15 mouse cellular contexts compared by ENCODE assay signal in genomic region chr3:55011681-55012080, GRCm38 (mm10). TPM values are rescaled to one million over a fixed set of nuclear protein-coding genes. Genes with fewer than 3 reads are reported as not detected.
DNase-seq lines count a peak whose midpoint lies in the region; ATAC-seq and TF ChIP-seq lines count a peak whose summit lies in the region.
"Had no signal": no experiment of that assay in that cellular context is flagged by ENCODE, and none has a peak within 500 bp of the region (broad histone marks: within the 10 kb centered on the region; RNA-seq: fewer than 3 reads in every experiment).

No protein-coding gene starts in this region.

- no peak overlapping the region for H3K4me3 ChIP-seq in hindbrain, embryonic 11.5 days (ENCODE audit: low read depth, low read length)
- H3K4me3 ChIP-seq in hindbrain, embryonic 14.5 days (replicated peaks; ENCODE audit: low read length): no peak overlapping the region
- no peak overlapping the region for H3K4me3 ChIP-seq in embryonic facial prominence, embryonic 10.5 days
- H3K4me3 ChIP-seq in stomach, postnatal 0 days (ENCODE audit: low read depth, low read length): no peak overlapping the region
- H3K4me3 ChIP-seq: hindbrain, embryonic 15.5 days; limb, embryonic 13.5 days; neural tube, embryonic 12.5 days; stomach, embryonic 15.5 days had no signal

- no peak for TF ChIP-seq CTCF in stomach, postnatal 0 days (IDR thresholded peaks at IDR 0.05; ENCODE audit: low read depth)

- DNase-seq in hindbrain, embryonic 11.5 days (ENCODE audit: low spot score): peak; percentile 58
- DNase-seq in hindbrain, embryonic 14.5 days (ENCODE audit: low spot score): no peak
- DNase-seq in ovary, postnatal 36 days (ENCODE audit: low spot score): peak; percentile 5
- no peak for DNase-seq in ovary, adult 18-20 months (ENCODE audit: low spot score)
- DNase-seq in embryonic facial prominence, embryonic 10.5 days (ENCODE audit: low spot score): peak; percentile 57
- peak; percentile 31 for DNase-seq in stomach, postnatal 0 days (ENCODE audit: low spot score)
- no peak for DNase-seq in left cerebral cortex, postnatal 4 days
- no peak for DNase-seq in layer of hippocampus, adult 11-12 months (ENCODE audit: low spot score)

- no peaks in the 10 kb centered on the region for H3K9me3 ChIP-seq in hindbrain, embryonic 11.5 days (ENCODE audit: control insufficient read depth, low read length)
- no peaks in the 10 kb centered on the region for H3K9me3 ChIP-seq in hindbrain, embryonic 14.5 days (ENCODE audit: control insufficient read depth, low read length)
- no peaks in the 10 kb centered on the region for H3K9me3 ChIP-seq in embryonic facial prominence, embryonic 10.5 days
- no peaks in the 10 kb centered on the region for H3K9me3 ChIP-seq in stomach, postnatal 0 days (ENCODE audit: control insufficient read depth, low read length)
- H3K9me3 ChIP-seq: hindbrain, embryonic 15.5 days; limb, embryonic 13.5 days; neural tube, embryonic 12.5 days; stomach, embryonic 15.5 days had no signal

- no peaks in the 10 kb centered on the region for H3K27me3 ChIP-seq in hindbrain, embryonic 11.5 days (ENCODE audit: control insufficient read depth, insufficient read depth, low read length)
- no peaks in the 10 kb centered on the region for H3K27me3 ChIP-seq in hindbrain, embryonic 14.5 days (ENCODE audit: control insufficient read depth, insufficient read depth, low read length)
- no peaks in the 10 kb centered on the region for H3K27me3 ChIP-seq in embryonic facial prominence, embryonic 10.5 days (replicated peaks; ENCODE audit: low read depth, poor library complexity, severe bottlenecking)
- H3K27me3 ChIP-seq in stomach, postnatal 0 days (ENCODE audit: control insufficient read depth, insufficient read depth, low read length): no peaks in the 10 kb centered on the region
- H3K27me3 ChIP-seq: hindbrain, embryonic 15.5 days; neural tube, embryonic 12.5 days; stomach, embryonic 15.5 days had no signal

- no peak overlapping the region for H3K9ac ChIP-seq in hindbrain, embryonic 11.5 days (ENCODE audit: low read depth, low read length)
- no peak overlapping the region for H3K9ac ChIP-seq in hindbrain, embryonic 14.5 days
- H3K9ac ChIP-seq in stomach, postnatal 0 days (ENCODE audit: low read length): no peak overlapping the region
- H3K9ac ChIP-seq: hindbrain, embryonic 15.5 days; limb, embryonic 13.5 days; neural tube, embryonic 12.5 days; stomach, embryonic 15.5 days had no signal

- no peaks in the 10 kb centered on the region for H3K36me3 ChIP-seq in hindbrain, embryonic 11.5 days (ENCODE audit: control insufficient read depth, insufficient read depth, low read length)
- H3K36me3 ChIP-seq in hindbrain, embryonic 14.5 days (replicated peaks; ENCODE audit: control insufficient read depth, insufficient read depth): no peaks in the 10 kb centered on the region
- no peaks in the 10 kb centered on the region for H3K36me3 ChIP-seq in embryonic facial prominence, embryonic 10.5 days (replicated peaks)
- H3K36me3 ChIP-seq in stomach, postnatal 0 days (ENCODE audit: control insufficient read depth, insufficient read depth, low read length): no peaks in the 10 kb centered on the region
- H3K36me3 ChIP-seq: hindbrain, embryonic 15.5 days; limb, embryonic 13.5 days; neural tube, embryonic 12.5 days; stomach, embryonic 15.5 days had no signal

- TF ChIP-seq EP300 in stomach, postnatal 0 days (optimal IDR thresholded peaks at IDR 0.05): no peak

- intact Hi-C loops in left cerebral cortex, postnatal 4 days (cut with DNase I): no loop called here

- no peak for ATAC-seq in hindbrain, embryonic 11.5 days (ENCODE audit: low FRiP score)
- ATAC-seq in hindbrain, embryonic 14.5 days (ENCODE audit: low FRiP score): no peak
- ATAC-seq in stomach, postnatal 0 days (ENCODE audit: low FRiP score, low TSS enrichment): no peak
- ATAC-seq: activated CD4-positive, CD25-positive, alpha-beta regulatory T cell, adult 4 months; forebrain, embryonic 14.5 days had no signal

- H3K4me2 ChIP-seq in hindbrain, embryonic 11.5 days (replicated peaks; ENCODE audit: low read depth, low read length): no peak overlapping the region
- no peak overlapping the region for H3K4me2 ChIP-seq in hindbrain, embryonic 14.5 days (replicated peaks)
- H3K4me2 ChIP-seq in stomach, postnatal 0 days (replicated peaks; ENCODE audit: low read depth): no peak overlapping the region
- H3K4me2 ChIP-seq: hindbrain, embryonic 15.5 days; limb, embryonic 13.5 days; neural tube, embryonic 12.5 days; stomach, embryonic 15.5 days had no signal

- H3K27ac ChIP-seq in hindbrain, embryonic 11.5 days (ENCODE audit: low read depth, low read length): no peak overlapping the region
- no peak overlapping the region for H3K27ac ChIP-seq in hindbrain, embryonic 14.5 days
- no peak overlapping the region for H3K27ac ChIP-seq in embryonic facial prominence, embryonic 10.5 days (replicated peaks)
- H3K27ac ChIP-seq in stomach, postnatal 0 days (replicated peaks): no peak overlapping the region
- H3K27ac ChIP-seq: hindbrain, embryonic 15.5 days; limb, embryonic 13.5 days; neural tube, embryonic 12.5 days; stomach, embryonic 15.5 days had no signal

- WGBS in hindbrain, embryonic 11.5 days: 30% methylated on average over 7 of the region's 7 CpGs
- WGBS in hindbrain, embryonic 14.5 days: 36% methylated on average over 7 of the region's 7 CpGs
- 31% methylated on average over 7 of the region's 7 CpGs for WGBS in embryonic facial prominence, embryonic 10.5 days
- WGBS in stomach, postnatal 0 days: 22% methylated on average over 7 of the region's 7 CpGs

- H3K4me1 ChIP-seq in hindbrain, embryonic 11.5 days (replicated peaks; ENCODE audit: control insufficient read depth, insufficient read depth, low read length): no peaks in the 10 kb centered on the region
- peaks cover 4% of the 10 kb centered on the region; the same call in 1 of the 2 replicates for H3K4me1 ChIP-seq in hindbrain, embryonic 14.5 days (replicated peaks; ENCODE audit: control insufficient read depth, insufficient read depth, low read length)
- 0 out of 2 replicates have a peak, but pooled peaks cover 5% of the 10 kb centered on the region for H3K4me1 ChIP-seq in embryonic facial prominence, embryonic 10.5 days
- no peaks in the 10 kb centered on the region for H3K4me1 ChIP-seq in stomach, postnatal 0 days (replicated peaks; ENCODE audit: control insufficient read depth, insufficient read depth)
- H3K4me1 ChIP-seq: hindbrain, embryonic 15.5 days; limb, embryonic 13.5 days; neural tube, embryonic 12.5 days; stomach, embryonic 15.5 days had no signal

RNA-seq across cellular contexts. Expression of gene Ccna1, which starts 43.6 kb away (rescaled TPM):
- 1.6 and 3.7 TPM in 2 replicates for polyA plus RNA-seq in hindbrain, embryonic 11.5 days (2014; fragmentation: Nextera tagmentation; extraction: Ambion mirVana)
- 1.5 and 1.7 TPM in 2 replicates for polyA plus RNA-seq in hindbrain, embryonic 14.5 days (2014; fragmentation: Nextera tagmentation; extraction: Ambion mirVana)
- polyA plus RNA-seq in embryonic facial prominence, embryonic 10.5 days (2016; fragmentation: Nextera tagmentation; extraction: Ambion mirVana): 1.4 and 1.9 TPM in 2 replicates
- 0.32 and 0.67 TPM in 2 replicates for polyA plus RNA-seq in stomach, postnatal 0 days (2015; fragmentation: Nextera tagmentation; extraction: Ambion mirVana)
- 1 to 10 TPM; 2.4 to 3.1 TPM for total RNA-seq in left cerebral cortex, postnatal 4 days (2021)
- total RNA-seq: CH12.LX had no signal
- polyA plus RNA-seq: activated CD4-positive, CD25-positive, alpha-beta regulatory T cell, adult 4 months had no signal

Comparison
In these comparisons a context has a peak if more than half of its experiments do, and no peak if none do; other contexts are left out.
1. DNase-seq: peak in hindbrain, embryonic 11.5 days (single experiment), ovary, postnatal 36 days (single experiment), embryonic facial prominence, embryonic 10.5 days (single experiment) and stomach, postnatal 0 days (single experiment); none in hindbrain, embryonic 14.5 days (single experiment), ovary, adult 18-20 months (single experiment), left cerebral cortex, postnatal 4 days (single experiment) and layer of hippocampus, adult 11-12 months (single experiment).